Mouse (Mus musculus) gastrocnemius, postnatal 36 days (tissue): ENCODE measurements around the gene Pafah1b3. TPM values are rescaled to one million over a fixed set of nuclear protein-coding genes. Genes with fewer than 3 reads are reported as not detected.

Source experiments
- DNase-seq, 2 experiments: peaks; one replicate each; pipeline ENCODE4 v3.0.0; 2022
- intact Hi-C: fragments of 180-260 bp; cut with DNase I; formaldehyde crosslinking; loops from one replicate; pipeline ENCODE4 v1.15.1; 2025
- total RNA-seq, 2 experiments: library from RNA; stranded (reverse); gene quantifications; 2 replicates each; pipeline ENCODE4 v1.2.3; 2021

The Pafah1b3 gene
- total RNA-seq, 2 experiments from 2014 or later: 0.86 to 1.3 TPM

- intact Hi-C loops: no loop called here
- peak; percentile 4 to 16 for DNase-seq
Measured at GRCm38 (mm10) chr7:25283637-25284036, 14.1 kb downstream of the Pafah1b3 start.

GRCm38 (mm10) chr7:25282731-25283211 lies 15.0 kb downstream of the Pafah1b3 start:
- intact Hi-C loops: no loop called here
- peak; percentile 2 to 46 for DNase-seq

DNA sequence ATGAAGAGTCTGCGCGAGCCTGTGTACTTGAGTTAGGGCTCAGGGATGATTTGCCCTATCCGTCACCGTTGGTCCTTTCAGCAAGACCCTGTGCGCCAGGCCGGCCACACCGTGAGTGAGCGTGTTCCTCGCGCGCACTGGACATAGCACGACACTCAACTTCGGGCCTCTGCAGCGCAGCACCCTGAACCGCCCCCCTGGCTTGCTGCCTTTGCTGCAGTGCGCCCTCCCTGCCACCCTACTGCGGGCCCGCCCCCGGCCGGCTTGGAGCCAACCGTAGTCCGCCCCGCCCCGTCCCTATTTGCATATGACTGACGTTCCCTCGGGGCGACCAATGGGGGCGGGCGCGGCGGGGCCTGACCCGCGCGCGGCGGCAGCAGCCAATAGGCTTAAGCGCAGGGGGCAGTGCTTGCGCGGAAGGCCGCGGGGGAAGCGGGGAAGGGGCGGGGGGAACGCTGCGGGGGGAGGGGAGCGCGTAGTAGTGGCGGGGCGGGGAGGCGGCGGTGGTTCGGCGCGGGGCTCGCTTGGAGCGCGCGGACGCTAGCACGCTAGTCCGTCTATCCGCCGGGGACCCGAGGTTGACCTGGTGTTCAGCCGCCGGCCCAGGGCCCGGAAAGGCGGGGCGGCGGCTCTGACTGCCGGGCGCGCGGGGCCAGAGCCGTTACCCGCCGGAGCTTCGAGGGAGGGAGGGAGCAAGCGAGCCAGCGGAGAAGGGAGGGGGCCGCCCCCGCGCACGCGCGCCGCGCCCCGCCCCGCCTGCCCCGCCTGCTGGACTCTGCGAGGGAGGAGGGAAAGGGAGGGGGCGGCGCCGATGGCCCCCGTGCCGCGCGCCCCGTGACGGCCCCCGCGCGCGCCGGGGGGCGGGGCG lies 15.8 kb downstream of the Pafah1b3 start:
- peak; percentile 95 to 98 for DNase-seq
- intact Hi-C loops: no loop called here

DNA sequence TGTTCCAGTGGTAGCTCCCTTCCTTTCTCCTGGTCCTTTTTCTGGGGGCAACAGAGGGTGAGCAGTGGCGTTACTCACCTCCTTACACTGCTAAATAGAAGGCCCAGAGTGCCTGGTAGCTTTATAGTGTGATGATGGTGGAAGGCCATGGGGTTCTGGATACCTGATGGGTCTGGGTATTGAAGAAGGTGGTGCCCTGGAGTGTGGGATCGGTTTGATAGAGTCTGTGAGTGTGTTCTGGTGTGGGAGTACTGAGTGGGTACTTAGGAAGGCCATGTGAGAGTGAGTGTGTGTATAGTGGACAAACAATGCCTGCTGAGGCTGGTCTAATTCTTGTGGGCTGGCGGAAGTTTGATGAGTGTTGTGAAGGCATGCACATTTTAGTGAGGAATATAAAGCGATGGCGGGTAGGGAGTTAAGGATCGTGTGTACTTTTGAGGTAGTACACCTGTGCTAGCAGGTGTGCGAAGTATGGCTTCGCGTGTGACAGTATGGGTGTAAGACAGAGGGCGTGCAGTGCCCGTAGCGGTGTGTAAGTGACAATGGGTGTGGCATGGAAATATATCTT lies 16.5 kb downstream of the Pafah1b3 start:
- peak in 1 of 2 experiments; percentile 15 for DNase-seq
- intact Hi-C loops: no loop called here

- DNase-seq: peak; percentile 44 to 55
- intact Hi-C loops: no loop called here
Measured at GRCm38 (mm10) chr7:25279861-25280791, 17.7 kb downstream of the Pafah1b3 start.

DNA sequence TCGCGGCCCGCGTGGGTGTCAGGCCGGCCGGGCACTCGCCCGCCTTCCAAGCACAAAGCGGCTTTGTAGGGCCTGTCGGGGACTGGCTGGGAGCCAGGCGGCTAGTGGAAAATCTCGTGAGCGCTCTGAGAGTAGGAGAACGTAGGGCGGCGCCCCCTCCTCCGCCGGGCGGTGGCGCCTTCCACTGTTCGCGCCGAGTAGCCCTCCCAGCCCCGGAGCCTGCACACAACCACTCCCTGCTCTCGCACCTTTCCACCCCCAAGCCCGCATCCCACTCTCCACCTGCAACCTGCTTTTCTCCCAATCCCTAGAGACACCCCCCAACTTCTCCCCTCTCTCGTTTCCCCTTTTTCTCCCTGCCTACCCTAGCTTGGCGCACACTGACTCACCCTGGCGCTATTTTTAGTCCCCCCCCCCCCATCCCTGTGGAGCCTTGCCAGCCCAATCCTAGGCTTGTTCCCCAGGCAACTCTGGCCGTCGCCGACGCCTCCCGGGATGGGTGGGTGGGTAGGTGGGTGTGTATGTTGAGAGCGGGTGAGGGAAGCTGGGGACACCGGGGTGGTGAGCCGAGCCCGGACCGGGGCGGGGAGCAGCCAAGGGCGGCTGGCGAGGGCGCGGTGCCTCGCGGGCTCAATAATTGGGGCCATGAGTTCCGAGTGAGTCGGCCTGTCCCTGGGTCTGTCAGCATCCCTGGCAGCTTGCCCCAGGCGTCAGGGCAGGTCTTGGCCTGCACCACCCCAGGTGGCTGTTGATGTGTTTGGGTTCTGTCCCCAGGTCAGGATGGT lies 18.5 kb downstream of the Pafah1b3 start:
- peak; percentile 83 to 91 for DNase-seq
- intact Hi-C loops: no loop called here

- DNase-seq: peak in 1 of 2 experiments; percentile 74
Measured at GRCm38 (mm10) chr7:25278341-25279075, 19.3 kb downstream of the Pafah1b3 start.

DNA sequence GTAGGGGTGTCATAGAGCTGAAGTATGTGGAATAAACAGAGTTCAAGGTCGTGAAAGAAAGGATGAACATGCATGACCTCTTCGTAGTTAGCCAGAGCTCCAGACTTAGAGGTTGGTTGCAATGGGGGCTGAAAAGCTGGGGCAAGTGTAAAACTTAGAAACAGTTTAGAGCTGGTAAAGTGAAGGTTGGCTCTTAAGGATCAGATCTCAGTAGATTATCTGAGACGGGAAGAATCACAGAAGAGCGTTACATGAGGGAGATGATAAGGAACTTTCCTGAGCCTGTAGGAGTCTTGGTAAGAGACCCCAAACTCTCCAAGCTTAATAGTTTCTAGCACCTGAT lies 19.8 kb downstream of the Pafah1b3 start:
- intact Hi-C loops: no loop called here
- DNase-seq: no peak

More at GRCm38 (mm10) chr7:25278341-25279075, 19.3 kb downstream of the Pafah1b3 start:
- intact Hi-C loops: no loop called here

GRCm38 (mm10) chr7:25277405-25277804 lies 20.4 kb downstream of the Pafah1b3 start:
- DNase-seq: no peak
- intact Hi-C loops: no loop called here

DNA sequence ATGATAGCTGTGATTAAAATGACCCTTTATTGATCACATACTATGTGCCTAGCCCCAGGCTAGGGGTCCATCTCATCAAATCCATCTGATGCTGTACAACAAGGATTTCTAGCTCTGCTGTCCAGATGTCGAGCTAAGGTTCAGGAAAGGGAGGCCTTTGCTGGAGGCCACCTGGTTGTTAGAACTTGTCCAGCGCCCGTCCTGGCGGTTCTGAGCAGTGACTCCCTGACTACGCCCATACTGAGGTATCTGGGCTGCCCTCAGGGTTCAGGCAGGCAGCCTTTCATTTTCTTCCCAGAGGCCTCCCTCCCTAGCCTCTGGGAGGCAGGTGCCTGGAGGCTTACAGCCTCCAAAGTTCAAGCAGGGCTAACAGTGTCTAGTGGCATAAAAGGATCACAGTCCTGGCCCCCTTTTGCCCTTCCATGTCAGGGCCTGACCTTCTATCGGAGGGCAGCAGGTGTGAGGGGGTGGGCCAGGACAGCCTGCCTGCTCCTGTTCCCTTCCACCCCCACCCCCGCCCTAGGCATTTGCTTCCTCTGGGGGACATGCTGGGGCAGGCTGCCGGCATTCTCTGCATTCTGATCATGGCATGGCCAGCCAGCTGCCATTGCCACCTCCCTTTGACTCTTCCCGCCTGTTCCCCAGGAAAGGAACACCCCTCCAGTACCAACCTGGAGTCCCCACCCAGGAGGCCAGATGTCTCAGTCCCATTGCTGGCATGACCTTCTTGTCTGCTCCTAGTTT lies 22.1 kb downstream of the Pafah1b3 start:
- no peak for DNase-seq
- intact Hi-C loops: no loop called here

DNA sequence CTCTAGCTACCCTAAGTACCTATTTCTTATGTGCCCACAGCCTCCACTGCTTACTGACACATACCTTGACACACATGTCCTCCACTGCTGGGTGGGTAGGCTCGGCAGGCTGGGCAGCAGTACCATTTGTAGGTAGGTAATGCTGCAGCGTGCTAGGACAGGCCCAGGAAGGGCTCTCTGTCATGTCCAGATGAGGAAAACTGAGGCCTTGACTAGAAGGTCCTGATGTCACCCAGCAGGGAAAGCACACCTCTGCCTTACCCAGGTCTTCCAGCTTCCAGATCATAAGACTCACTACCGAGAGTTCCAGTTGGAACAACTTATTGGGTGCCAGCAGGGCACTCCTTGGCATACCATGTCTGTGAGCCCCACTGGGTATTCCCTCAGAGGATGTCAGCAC lies 22.8 kb downstream of the Pafah1b3 start:
- no peak for DNase-seq
- intact Hi-C loops: no loop called here

DNA sequence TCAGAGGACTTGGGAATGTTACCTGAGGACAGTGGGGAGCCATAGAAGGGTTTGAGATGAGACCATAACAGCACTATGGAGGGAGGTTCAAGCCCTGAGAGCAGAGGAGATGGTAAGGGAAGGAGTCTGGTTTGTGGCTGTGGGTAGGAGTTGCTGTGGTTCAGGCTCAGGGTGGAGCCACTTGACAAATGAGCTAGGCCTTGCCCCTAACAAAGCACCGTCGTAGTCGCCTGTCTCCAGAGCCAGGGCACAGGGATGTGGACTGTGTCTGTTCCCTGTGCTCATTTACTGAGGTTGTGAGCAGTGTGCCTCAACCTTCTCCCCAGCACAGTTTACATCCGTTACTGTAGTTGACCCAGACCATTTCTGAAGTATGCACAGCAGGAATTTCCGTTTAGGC lies 23.2 kb downstream of the Pafah1b3 start:
- DNase-seq: no peak
- intact Hi-C loops: no loop called here

GRCm38 (mm10) chr7:25273259-25274241 lies 24.2 kb downstream of the Pafah1b3 start:
- intact Hi-C loops: no loop called here

GRCm38 (mm10) chr7:25272445-25273258 lies 25.1 kb downstream of the Pafah1b3 start:
- intact Hi-C loops: no loop called here
- DNase-seq: no peak

More at GRCm38 (mm10) chr7:25273259-25274241, 24.2 kb downstream of the Pafah1b3 start:
- DNase-seq: no peak

DNA sequence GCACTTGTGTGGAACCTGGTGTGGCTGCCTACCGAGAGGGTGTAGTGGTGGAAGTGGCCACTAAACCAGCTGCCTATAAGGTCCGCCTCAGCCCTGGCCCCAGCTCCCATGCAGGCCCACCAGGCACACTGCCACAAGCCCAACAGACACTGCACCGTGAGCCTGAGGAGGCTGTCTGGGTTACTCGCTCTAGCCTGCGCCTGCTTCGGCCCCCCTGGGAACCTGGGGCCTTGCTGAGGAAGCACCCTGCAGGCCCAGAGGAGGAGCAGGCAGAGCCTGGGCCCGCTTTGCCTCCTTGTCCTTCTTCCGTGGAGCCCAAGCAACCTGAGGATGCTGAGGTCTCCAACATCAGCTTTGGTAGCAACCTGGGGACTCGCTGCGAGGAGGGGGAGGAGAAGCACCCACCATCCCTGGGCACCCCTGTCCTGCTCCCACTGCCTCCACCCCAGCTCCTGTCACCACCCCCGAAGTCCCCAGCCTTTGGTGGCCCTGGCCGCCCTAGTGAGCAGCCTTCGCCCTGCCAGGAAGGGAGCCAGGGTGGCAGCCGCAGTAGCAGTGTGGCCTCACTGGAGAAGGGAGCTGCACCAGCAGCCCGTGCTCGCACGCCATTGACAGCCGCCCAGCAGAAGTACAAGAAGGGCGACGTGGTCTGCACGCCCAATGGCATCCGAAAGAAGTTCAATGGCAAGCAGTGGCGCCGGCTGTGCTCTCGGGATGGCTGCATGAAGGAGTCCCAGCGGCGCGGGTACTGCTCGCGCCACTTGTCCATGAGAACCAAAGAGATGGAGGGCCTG lies 25.9 kb downstream of the Pafah1b3 start:
- intact Hi-C loops: loop anchor here (2.0 kb wide), 1 partner anchor 27 kb away; no protein-coding TSS in a partner anchor
- peak in 1 of 2 experiments; percentile 13 for DNase-seq
